Mouse (Mus musculus) embryonic stem cell, embryonic (primary cell): Measurements from ENCODE around the gene Chchd6.

Experiments used
- CTCF ChIA-PET, 4 experiments: fragments of 300-600 bp in 2 of 4; fragments of 350-600 bp in 2 of 4; sonication (Branson Sonifier 250); formaldehyde crosslinking; loops; one replicate each; lab custom pipeline; 2022; ENCODE audit warnings: inconsistent platforms in 2 of 4; lab: Charles Lee
- POLR2A ChIA-PET, 4 experiments: fragments of 300-600 bp in 2 of 4; fragments of 350-600 bp in 2 of 4; sonication (Branson Sonifier 250); formaldehyde crosslinking; loops; one replicate each; lab custom pipeline; 2022; ENCODE audit warnings: antibody characterized with exemption in 4 of 4, inconsistent platforms in 1 of 4; lab: Charles Lee

The Chchd6 gene

DNA sequence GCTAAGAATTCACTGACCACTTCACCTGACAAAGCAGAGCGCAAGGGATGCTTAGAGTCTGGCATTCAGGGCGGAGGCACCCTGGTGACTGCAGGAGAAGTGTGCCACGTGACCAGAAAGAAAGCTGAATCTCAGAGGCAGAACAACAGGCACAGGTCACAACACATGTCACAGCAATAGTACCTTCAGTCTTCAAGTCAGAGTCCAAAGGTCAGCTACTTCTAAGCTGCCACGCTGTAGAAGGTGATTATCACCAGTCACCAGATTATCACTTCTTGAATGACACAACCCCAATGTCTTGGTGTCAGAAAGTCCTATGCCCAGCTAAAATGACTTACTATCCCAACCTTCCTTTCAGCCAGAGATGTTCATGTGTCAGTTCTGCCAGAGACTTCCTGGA lies 37.8 kb downstream of the Chchd6 start:
- ChIA-PET CTCF (no interaction called here), POLR2A (interaction anchor here in 1 of 4 experiments (1.8 kb wide), 1 partner anchor 198 kb away, joined by 3 read pairs; no protein-coding TSS in a partner anchor)

DNA sequence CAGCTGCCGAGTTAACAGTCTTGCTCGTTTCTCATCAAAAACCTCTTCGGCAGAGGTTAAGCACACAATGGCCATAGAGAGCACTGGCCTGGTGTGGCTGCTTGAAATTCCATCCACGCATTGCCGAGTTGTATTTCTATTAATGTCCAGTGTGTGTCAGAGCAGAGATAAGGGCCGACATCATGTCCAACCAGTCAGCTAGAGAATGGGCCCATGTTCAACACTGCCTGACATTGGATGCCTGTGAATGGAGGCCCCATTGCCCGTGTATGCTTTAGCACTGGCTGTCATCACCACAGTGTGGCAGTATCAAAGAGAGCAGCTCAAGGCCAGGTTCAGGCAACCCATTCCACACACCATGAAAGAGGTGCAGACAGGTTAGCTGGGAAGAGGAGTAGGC lies 38.9 kb downstream of the Chchd6 start:
- CTCF ChIA-PET = interaction anchor here in 1 of 4 experiments (1.1 kb wide), 1 partner anchor 205 kb away, joined by 4 read pairs; no protein-coding TSS in a partner anchor

GRCm38 (mm10) chr6:89555971-89556370 lies 39.5 kb downstream of the Chchd6 start:
- CTCF ChIA-PET = interaction anchor here in 1 of 4 experiments (1.1 kb wide), 1 partner anchor 205 kb away, joined by 4 read pairs; no protein-coding TSS in a partner anchor
- POLR2A ChIA-PET = no interaction called here

More for the DNA sequence above, 38.9 kb downstream of the Chchd6 start:
- POLR2A ChIA-PET = no interaction called here

GRCm38 (mm10) chr6:89554029-89554428 lies 41.4 kb downstream of the Chchd6 start:
- ChIA-PET CTCF (interaction anchor here in 3 of 4 experiments (0.6 to 2.6 kb wide), 6 partner anchors 64 to 618 kb away, joined by 3 to 11 read pairs (median 3); partner anchors contain the start of gene Plxna1 (in 2 of the 3)), POLR2A (no interaction called here)

DNA sequence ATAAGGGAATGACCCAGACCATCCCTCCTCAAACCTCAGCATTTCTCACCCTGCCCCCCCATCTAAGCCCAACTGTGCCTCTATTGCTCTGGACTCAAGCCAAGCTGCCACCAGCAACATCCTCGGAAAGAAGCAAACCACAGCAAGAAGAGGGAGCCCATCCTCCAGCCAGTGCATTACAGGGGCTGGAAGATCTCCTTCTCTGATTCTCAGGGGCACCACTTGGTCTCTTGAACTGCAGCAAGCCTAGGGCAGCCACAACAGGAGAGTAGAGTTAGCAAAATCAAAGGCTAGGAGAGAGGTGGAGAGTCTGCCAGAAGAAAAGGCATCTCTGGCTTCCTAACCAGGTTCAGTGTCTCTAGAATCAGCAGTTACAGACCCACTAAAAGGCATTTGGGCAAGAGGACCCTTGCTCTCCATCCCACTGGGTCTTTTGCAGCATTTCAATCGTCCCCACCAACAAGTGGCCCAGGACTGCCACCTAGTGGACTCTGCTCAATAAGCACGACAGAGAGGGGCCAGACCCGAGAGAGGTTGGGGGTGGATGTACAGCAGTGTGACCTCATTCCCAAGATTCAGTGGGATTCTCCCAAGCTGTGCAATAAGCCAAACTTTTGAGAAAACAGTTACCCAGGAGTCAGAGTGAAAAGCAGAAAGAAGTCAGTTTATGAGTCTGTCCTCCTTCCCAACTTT lies 42.3 kb downstream of the Chchd6 start:
- POLR2A ChIA-PET = no interaction called here
- CTCF ChIA-PET = interaction anchor here in 3 of 4 experiments (0.7 to 2.6 kb wide), 5 partner anchors 63 to 617 kb away, joined by 3 to 11 read pairs (median 3); partner anchors contain the start of gene Plxna1 (in 2 of the 3)

DNA sequence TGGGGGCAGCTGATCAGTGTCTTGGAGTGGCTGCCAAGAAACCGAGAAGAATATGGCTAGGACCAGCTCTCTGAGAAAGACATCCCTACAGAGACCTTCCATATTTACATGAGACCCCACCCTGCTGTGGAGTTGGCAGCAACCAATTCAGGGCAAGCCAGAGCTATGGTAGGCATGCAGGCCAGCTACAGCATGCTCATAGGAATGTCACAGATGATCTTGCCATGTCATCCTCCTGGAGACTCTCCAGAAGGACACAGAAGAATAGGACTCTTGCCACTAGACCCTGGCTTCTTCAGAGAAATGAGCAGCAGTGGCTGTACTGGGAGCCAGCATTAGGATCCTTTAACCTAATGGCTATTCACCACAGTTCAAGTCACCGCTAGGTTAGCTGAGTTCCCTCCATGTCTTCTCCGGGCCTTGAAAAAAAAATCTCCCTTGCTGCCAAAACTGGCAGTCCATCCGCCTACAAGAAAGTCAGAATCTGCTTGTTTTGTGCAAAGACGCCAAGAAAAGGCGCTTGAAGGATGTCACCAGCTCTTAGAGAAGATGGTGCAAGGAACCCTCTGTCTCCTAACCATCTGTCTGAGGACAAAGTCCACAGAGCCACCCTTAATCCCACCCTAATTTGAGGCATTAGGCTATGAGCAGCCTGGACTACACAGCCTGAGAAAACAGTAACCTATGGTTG lies 43.0 kb downstream of the Chchd6 start:
- ChIA-PET POLR2A (no interaction called here), CTCF (interaction anchor here in 1 of 4 experiments (0.7 to 2.6 kb wide), 2 partner anchors 189 to 284 kb away, joined by 3 to 11 read pairs; partner anchors contain the start of gene Plxna1)

- ChIA-PET CTCF (interaction anchor here in 1 of 4 experiments (0.8 to 1.2 kb wide), 2 partner anchors 198 to 503 kb away, joined by 3 read pairs; no protein-coding TSS in a partner anchor), POLR2A (interaction anchor here in 1 of 4 experiments (1.2 kb wide), 1 partner anchor 498 kb away, joined by 3 read pairs; no protein-coding TSS in a partner anchor)
These were observed 46.3 kb downstream of the Chchd6 start for GRCm38 (mm10) chr6:89549157-89549556.

DNA sequence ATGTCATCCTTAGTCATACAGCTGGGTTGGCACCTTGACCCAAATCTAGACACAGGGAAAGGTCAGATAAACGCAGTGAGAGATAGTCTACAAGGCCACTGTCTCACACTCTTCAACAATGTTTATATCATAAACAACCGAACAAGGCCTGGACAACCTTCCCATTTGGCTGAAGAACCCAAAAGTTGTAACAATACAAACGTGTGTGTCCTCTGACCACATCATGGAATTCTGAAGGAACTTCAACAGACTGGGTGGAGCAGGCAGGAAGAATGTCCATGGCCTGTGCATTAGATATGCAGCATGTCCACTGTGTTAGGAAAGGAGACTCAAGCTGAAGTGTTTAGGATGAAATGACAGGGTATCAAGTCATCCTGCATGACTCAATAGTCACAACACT lies 47.5 kb downstream of the Chchd6 start:
- ChIA-PET CTCF (no interaction called here), POLR2A (no interaction called here)

GRCm38 (mm10) chr6:89538102-89538751 lies 57.2 kb downstream of the Chchd6 start:
- ChIA-PET POLR2A (interaction anchor here in 1 of 4 experiments (0.6 to 0.7 kb wide), 2 partner anchors 11 to 296 kb away, joined by 3 to 4 read pairs; no protein-coding TSS in a partner anchor), CTCF (interaction anchor here in 2 of 4 experiments (0.6 kb wide), 2 partner anchors 175 to 790 kb away, joined by 3 read pairs; no protein-coding TSS in a partner anchor)

- CTCF ChIA-PET = no interaction called here
- POLR2A ChIA-PET = interaction anchor here in 2 of 4 experiments (0.7 kb wide), 2 partner anchors 254 to 1412 kb away, joined by 3 to 10 read pairs; no protein-coding TSS in a partner anchor
These were observed 59.7 kb downstream of the Chchd6 start for GRCm38 (mm10) chr6:89535626-89536225.

DNA sequence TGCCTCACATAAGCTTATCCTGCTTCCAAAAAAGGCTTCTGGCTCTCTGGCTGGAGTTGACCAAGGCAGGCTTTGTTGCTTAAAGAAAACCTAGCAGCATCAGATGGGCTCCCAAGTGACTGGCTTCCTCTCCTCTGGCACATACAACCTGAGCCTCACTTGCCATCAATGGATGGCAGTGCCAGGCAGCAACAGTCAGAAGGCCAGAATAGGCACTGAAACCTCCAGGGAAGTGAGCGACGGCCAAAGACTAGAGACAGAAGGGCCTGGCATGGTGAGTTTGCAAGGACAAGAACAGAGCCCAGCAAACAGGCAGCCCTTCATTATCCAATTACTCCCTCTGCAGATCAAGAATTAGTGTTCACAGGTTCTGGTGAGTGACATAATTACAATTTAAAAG lies 70.7 kb downstream of the Chchd6 start:
- POLR2A ChIA-PET = interaction anchor here in 1 of 4 experiments (1.2 kb wide), 2 partner anchors 14 to 15 kb away, joined by 3 read pairs; no protein-coding TSS in a partner anchor
- CTCF ChIA-PET = interaction anchor here in 1 of 4 experiments (1.0 kb wide), 1 partner anchor 33 kb away, joined by 3 read pairs; no protein-coding TSS in a partner anchor

DNA sequence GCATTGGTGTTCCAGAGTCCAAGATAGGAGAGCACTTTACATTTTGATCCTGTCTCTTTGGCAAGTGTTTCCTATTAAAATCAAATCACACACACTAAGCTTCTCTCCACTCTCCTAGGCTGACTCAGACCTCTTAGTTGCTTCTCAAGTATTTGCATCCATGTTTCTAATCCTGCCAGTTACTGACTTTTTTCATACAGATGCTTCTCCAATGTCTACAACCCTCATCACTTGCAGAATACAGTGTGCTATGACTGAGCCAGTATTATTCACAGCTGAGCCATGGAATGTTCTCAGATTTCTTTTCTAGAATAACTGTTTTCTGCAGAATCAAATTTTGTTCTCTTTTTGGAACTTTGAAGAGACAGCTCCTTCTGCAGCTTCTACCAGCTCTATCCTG lies 85.3 kb downstream of the Chchd6 start:
- ChIA-PET POLR2A (interaction anchor here in 1 of 4 experiments (0.8 to 1.6 kb wide), 4 partner anchors 8 to 66 kb away, joined by 3 to 5 read pairs (median 3); no protein-coding TSS in a partner anchor), CTCF (no interaction called here)

DNA sequence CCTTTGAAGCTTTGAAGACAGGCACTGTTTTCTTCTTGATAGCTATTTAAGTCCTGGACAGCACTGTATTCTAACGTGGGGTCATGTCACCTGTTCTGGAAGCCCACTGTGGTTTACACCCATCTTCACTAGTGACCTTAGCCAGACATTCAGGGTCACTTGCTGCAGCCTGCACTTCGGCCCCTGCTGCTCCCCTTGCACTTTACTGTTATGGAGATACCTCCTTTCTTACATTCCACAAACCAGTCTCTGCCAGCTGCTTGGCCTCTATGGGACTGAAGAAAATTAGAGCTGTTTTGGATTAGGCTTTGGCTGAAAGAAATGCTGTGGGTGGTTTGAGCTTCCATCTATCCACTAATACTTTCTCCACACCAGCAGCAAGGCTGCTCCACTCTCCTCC lies 86.7 kb downstream of the Chchd6 start:
- ChIA-PET POLR2A (interaction anchor here in 2 of 4 experiments (0.8 to 1.6 kb wide), 7 partner anchors 9 to 222 kb away, joined by 3 to 5 read pairs (median 4); no protein-coding TSS in a partner anchor), CTCF (no interaction called here)

DNA sequence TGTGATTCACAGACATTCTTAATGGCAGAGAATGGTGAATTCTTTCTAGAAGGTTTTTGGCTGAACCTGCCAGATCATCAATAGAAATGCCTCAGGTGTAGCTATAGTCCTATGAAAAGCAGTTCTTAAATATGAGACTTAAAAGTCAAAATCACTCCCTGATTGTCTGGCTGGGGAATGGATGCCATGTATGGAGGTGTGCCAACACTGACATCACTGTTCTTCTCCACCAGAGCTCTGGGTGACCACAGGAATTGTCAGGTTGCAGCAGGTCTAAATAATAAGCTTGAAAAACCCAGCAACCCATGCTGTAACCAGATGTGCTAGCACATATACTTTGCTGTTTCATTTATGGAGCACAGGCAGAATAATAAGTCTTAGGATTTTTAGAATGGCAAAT lies 87.2 kb downstream of the Chchd6 start:
- ChIA-PET POLR2A (interaction anchor here in 2 of 4 experiments (0.8 to 1.6 kb wide), 7 partner anchors 9 to 221 kb away, joined by 3 to 5 read pairs (median 4); no protein-coding TSS in a partner anchor), CTCF (no interaction called here)

DNA sequence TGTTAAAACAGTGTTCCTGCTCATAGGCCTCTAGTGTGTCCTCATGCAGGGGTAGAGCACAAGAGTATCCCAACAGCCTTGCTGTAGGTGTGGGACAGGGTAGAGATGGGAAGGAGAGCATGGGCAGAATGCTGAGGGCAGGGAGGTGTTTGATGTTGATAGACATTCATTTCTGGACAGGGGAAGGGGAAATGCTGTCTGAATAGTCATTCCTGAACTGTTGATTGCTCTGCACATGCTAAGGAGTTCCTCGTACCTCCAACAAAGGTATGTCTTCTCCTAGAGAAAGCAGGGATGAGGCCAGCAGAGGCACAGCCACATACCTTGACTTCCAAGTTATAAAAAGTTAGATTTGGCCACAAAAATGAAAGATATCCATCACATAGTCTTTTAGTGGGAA lies 95.5 kb downstream of the Chchd6 start:
- ChIA-PET POLR2A (interaction anchor here in 1 of 4 experiments (0.9 kb wide), 1 partner anchor 89 kb away, joined by 3 read pairs; no protein-coding TSS in a partner anchor), CTCF (no interaction called here)

GRCm38 (mm10) chr6:89498764-89499516 lies 96.5 kb downstream of the Chchd6 start:
- ChIA-PET POLR2A (interaction anchor here in 2 of 4 experiments (0.8 to 0.9 kb wide), 4 partner anchors 8 to 461 kb away, joined by 3 to 4 read pairs (median 3); no protein-coding TSS in a partner anchor), CTCF (no interaction called here)

DNA sequence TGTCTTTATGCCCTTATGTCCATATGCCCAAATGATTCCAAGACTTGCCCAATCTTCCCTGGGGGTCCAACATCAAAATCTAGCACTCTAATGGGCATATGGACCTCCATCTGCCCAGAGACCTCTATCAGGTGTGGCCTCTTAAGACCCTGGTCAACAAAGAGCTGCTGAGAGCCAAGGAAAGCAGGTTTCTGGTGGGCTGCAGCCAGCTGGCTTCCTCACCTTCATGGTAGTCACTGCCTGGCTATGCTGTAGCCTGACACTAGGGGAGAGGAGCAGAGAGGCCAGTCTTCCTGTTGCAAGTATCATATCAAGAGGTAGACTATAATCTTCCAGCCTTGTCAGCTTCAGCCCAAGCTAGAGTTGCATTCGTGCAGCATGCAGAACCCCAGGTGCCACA lies 98.5 kb downstream of the Chchd6 start:
- POLR2A ChIA-PET = interaction anchor here in 1 of 4 experiments (0.5 kb wide), 1 partner anchor 168 kb away, joined by 3 read pairs; no protein-coding TSS in a partner anchor
- CTCF ChIA-PET = no interaction called here
